Mouse (Mus musculus) ES-CJ7 (cell line): ENCODE data around the gene Coq9.

Experiments used
- DNase-seq: peaks from one replicate; pipeline ENCODE4 v3.0.0; 2011; ENCODE audit warnings: low read depth, low spot score

Gene Coq9

DNA sequence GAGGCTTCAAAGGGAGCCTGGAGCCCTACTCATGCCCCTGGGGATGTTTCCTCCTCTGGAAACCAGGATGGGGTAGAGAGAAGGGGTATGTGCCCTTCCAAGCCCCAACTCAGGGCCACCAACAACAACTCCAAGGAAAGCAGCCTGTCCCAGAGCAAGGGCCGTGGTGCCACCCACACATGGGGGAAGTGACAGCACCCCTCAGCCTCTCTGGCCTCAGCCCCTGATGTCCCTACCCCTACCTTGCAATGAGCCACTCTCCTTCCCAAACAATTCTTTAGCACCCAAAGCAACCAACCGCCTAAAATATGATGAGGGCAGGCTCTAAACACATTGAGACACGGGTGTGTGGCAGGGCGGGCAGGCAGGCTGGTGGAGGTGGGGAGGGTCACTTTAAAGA is 31.9 kb downstream of the Coq9 start:
- no peak for DNase-seq

DNA sequence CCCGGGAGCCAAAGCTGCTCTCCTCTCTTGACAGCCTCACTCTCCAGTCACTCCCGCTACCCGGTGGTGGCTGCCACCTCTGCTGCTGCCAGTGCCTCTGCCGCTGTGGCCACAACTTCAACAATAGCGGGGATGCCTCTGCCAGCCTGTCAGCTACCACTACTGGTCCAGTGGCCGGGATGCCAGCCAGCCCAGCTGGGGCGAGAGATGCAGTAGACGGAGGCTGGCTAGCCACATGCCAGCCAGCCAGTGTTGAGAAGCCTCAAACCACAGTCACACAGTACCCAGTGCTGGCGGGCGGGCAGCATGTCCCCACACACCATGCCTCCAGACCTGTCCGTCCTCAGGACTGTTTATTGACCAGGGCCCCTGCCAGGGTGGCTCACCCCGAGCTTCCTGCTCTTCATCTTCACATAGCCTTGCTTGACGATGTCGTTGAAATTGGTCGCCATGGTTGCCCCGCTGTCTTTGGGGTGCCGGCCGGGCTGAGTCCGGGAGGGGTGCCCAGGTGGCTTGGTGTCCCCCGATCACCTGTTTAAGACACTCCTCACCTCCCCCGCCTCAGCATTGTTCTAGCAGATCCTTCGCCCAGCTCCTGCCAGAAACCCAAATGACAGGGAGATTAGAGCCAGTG is 32.5 kb downstream of the Coq9 start:
- no peak for DNase-seq

DNA sequence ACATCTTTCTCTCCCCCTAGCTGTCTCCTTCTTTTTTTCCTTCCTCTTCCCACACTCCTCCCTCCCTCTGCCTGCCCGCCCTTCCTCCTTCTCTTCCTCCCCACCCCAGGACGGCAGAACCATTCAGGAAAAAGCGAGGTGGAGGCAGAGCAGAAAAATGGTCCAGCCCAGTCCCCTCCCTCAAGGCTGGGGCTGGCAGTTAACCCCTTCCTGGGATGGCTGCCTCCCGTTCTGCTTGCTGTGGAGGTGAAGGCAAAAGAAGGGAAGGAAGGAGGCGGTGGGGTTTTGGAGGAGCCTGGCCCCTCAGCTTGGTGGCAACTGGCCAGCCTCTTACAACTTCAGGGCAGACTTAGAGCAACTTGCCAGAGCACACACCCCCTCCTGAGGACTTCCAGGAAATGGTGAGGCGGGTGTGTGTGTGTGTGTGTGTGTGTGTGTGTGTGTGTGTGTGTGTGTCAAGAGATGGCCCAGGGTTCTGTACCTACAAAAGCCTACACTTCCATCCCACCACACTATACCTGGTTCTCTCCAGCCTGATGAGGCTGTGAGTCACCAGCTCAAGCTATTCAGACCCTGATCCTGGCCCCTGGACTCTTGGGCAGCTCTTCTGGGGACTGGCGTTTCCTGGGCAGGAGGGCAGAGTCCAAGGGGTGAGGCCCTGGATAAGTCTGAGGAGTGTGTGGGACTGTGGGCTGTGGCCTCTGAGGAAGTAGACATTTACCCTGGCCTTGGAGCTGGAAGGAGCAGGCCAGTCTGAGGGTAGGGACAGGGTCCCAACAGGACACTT is 33.2 kb downstream of the Coq9 start:
- peak; percentile 63 for DNase-seq

DNA sequence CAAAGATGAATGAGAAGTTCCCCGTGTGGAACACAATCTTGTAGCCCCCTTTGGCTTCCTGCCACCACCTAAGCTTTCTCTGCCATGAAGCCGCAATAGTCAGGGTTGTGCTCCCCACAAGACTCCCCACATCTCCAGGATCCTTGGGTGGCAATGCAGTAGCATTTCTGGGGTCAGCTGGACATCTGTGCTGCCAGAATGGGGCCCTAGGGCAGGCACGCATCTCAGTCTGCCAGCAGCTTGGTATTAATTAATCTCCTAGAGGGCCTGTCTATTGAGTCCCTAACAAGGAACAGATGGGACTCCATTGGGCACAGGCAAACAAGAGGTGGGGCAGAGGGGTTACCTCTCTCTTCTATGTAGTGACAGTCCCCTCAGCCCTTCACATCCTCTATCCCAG is 34.0 kb downstream of the Coq9 start:
- no peak for DNase-seq

DNA sequence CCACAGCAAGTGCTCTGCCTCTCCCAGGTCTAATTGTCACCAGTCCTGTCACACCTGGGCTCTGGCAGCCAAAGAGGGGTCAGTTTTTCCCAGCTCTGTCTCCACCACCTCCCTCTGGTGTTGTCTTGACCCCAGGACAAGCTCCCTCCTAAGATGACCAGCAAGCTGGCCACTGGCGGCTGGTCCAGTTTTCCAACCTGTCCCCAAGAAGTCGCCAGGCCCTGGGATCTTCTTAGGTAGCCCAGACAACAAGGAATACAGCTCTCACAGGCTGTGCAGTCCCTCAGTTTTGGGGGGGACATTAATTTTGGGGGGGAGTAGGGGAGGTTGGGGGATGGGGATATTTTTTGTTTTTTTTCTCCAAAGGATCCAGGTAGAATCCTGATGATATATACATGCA is 34.5 kb downstream of the Coq9 start:
- no peak for DNase-seq

DNA sequence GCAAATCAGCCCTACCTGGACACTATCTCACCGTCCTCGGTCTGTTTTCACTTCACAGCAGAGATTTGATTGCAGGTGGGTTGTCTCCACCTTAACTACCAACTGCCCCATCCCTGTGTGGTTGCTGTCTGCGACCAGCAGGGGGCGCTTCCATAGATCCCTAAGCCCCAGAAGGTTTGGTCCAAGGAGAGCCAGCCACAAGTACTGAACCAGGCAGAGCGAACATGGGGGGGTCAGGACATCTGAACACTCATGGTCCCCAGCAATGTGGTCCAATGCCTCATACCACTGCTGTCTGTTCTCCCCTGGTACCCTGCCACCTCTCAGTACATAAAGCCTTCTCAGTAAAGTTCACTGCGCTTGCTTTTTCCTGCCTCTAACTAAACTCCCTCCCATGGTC is 36.2 kb downstream of the Coq9 start:
- DNase-seq, result peak; percentile 86

DNA sequence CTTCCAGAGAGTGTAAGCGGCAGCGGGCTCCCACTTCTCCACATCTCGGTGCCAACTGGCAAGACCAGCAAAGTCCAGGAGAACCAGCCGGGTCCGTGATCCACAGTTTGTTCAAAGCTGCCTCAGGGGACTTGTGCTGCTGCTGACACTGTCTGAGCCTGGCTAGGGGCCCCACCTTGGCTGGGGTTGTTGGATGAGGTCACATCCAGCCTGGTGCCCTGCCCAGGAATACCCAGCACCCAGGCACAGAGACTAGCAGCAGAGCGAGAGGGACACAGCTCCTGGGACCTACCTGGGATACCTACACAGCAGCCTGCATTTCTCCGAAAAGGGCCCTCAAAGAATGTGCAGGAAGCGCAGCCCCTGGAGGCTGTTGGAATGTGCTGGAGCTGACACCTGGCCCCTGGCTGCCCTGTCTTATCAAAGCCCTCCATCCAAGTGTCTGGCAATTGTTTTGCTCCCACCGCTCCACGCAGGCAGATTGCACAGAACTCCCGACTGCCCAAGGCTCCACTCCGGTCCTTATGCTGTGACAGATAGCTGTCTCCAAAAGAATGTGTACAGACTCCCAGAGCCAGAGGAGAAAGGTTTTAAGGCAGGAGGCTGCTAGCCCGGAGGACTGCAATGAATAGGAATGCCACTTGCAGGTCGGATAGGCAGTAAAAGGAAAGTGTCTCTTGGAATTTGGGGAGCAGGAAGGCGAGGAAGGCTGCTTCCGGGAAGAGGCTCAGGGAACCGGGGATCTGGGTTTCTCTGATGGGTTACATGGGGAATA is 37.2 kb downstream of the Coq9 start:
- DNase-seq, result no peak

DNA sequence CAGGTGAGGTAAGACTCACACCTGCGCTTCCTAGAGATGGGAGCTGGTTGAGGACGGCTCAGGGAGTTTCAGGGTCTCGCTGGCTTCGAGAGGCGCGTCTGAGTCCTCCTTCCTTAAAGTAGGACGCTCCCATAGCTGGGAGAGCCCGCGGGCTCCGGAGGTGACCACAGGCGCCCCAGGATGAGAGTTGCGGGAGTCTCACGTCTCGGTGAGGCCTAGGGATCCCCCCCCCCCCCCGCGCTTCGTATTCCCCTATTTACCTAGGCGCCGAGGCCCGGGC is 37.7 kb downstream of the Coq9 start:
- DNase-seq, result no peak

DNA sequence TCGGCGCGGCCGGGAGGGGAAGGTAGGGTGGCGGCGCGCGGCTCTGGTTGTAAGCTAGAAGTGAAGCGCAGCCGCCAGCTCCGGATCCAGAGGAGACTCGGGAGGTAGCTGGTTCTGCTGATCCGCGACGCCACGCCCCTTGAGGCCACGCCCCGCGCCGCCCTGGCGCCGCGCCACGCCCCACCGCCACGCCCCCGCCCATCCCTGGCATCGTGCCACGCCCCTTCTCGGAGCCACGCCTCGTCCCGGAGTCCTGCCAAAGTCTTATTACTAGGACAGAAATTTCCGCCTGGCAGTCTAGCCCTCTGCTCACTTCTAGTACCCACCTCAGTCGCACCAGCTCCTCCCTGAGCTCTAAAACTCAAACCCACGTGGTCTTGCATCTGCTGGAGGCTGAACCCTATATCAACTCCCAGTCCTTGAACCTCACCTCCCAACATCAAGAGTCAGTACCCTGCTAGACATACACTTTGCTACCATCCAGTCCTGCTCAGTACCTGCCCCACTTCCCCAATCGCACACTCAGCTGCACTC is 38.1 kb downstream of the Coq9 start, which contains the start of gene Dok4:
Dok4 (minus strand) TSS at position 134 of the 534 bp plus-strand sequence.
- peak; percentile 85 for DNase-seq

DNA sequence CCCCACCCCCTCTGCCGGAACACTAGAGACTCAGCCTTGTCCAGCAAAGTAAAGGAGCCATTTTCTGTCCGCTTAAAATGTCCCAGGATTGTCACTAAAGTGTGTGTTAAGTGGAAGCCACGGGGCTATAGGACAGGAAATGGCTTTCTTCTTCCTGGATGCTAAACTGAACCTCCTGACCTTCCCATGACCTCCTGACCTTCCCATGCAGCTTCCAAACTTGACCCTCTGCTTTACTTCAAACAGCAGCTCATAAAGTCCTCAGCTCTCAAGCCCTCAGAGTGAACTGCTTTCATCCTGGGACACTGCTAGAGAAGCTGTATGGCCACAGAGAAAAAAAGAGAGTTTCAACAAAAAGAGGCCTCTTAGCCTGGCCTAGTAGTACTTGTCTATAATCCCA is 38.7 kb downstream of the Coq9 start:
- DNase-seq, result peak; percentile 52

DNA sequence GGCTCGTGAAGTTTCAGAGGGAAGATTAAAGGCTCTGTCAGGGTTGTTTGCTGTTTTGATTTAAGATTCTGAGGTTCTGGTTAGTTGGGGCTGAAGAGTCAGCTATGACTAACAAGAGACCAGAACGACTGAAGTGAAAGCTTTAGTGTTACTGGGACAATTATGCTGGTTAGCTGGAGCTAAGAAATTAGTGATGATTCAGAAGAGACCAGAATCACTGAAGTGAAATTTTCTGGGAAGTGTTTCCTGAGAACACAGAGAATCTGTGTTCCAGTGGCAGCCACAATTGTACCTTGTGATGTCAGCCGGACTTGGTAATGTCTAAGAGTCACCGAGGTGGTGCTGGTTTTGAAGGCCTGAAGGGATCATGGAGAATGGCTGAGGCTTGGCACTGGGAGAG is 42.6 kb downstream of the Coq9 start:
- no peak for DNase-seq

DNA sequence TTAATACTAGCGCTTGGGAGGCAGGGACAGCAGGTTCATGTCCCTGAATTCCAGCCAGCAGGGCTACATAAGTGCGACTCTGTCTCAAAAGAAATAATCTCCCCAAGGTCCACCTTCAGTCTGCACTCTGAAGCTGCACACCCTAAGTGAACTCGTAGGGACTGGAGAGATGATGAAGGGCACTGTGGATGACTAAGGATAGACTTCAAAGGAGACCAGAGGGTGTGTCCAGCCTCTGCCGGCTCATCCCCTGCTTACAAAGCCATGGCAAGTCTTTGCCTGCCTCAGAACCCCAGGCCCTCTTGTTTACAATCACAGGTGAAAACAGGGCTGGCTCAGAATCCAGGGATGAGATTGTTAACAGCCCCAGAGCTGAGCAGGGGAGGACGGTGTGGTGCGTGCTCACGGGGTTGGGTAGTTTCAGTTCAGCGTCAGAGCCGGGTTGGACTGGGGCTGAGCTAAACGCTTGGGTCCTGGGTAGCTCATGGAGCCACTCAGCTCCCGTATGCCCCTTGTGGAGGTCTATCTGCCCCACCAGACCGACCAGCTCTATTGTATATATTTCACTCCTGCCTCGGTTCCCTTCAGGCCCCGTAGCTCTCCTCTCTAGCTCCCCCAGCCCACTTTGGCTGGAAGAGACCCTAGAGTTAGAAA is 50.4 kb downstream of the Coq9 start:
- no peak for DNase-seq

DNA sequence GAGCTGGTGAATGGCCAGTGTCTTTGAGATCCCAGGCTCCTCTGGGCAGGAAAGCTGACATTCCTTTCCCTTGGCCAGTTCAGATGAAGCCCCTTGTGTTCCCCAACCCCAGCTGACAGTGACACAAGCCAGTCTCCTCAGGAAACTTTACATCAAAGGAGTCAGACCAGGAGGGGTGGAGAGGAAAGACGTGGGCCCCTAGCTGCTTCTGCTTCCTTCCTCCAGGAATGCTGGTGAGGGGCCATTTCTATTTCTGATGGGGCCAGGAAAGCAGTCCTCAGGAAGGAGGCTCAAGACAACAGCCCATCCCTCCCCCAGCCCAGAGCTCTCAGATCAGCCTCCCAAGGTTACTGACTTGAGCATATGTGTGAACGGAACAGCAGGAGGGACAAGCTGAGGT is 54.8 kb downstream of the Coq9 start:
- no peak for DNase-seq

DNA sequence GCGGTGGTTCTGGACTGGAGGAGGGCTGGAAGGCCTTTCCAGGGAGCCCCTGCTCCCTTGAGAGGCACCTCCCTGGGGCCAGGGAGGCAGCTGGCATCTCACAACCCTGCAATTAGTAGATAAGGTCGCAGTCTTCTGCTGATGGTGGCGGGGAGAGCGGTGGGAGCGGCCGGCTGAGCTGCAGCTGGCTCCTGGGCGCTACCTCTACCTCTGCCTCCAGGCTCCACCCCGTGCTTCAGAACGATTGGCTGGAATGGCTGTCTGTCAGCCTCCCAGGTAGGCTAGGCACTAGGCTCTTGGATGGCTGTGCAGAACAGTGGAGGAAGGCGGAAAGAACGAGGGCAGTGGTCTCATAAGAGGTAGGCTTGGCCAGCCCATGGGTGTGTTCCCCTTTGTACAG is 61.1 kb downstream of the Coq9 start:
- peak; percentile 89 for DNase-seq

DNA sequence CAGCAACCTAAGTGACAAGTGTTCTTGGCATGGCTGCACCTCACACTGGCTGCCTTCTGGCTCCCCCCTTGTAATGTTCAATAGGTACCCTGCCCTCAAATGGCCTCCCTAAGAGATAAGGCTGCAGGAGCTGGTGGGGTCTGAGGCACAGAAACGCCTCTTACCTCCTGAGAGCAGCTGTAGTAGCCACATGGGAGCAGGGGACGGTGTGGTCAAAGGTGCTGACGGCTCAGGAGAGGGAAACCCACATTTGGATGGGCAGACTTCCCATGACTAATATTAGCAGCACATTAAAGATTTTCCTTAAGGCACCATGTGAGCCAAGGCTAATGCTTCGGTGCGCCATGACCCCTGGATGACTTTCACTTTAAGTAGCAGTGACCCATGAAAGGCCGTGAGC is 62.5 kb downstream of the Coq9 start:
- DNase-seq, result no peak

DNA sequence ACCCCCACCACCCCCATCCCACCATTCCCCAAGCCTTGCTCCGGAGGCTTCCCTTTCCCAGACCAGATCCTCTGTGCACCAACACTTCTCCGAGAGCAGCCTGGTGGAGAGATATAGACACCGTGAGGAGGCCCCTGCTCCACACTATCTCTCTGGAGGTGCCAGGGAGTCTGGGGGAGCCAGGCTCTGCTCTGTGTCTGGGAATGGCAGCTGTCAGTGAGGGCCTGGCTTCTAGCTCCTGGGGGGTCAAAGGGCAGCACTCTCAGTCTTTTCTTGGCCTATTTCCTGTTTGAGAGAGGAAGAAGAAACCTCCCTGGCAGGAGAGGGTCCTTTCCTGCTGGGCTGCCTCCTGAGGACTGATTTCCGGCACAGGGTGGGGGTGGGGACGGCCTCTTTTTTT is 62.9 kb downstream of the Coq9 start:
- no peak for DNase-seq

DNA sequence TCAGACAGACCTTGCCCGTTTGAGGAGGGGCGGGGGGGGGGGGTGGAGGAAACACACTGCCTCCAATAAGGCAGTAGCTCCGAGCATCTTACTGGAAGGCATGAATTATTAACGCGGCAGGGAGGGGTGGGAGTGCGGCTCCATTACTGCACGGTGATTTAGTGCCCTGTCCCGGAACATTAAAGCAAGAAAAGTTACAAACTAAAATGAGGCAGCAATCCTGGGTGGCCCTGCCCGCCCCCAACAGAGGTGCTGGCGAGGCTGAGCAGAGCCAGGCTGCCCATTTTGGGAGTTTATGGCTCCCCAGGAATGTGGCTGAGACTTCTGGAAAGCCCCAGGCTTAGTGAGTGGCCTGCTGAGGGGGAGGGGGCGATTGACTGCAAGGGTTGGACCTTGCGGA is 65.6 kb downstream of the Coq9 start:
- DNase-seq, result no peak
